Mouse (Mus musculus) cortical plate, adult 2 months (tissue): Measurements from ENCODE around the gene Nabp2.

Experiments used
- CTCF ChIP-seq: fragments of 200-500 bp; IDR thresholded peaks from 2 replicates; pipeline ENCODE4 v1.5.1; 2011; ENCODE audit warnings: mild to moderate bottlenecking, control low read depth, low read length; ENCODE audit not compliant: insufficient read depth; ENCODE audit errors: extremely low read depth
- POLR2A ChIP-seq: fragments of 200-500 bp; IDR thresholded peaks from 2 replicates; pipeline ENCODE4 v1.6.1; 2011; ENCODE audit warnings: mild to moderate bottlenecking, low read length, control low read depth; ENCODE audit not compliant: insufficient read depth; ENCODE audit errors: extremely low read depth

DNA sequence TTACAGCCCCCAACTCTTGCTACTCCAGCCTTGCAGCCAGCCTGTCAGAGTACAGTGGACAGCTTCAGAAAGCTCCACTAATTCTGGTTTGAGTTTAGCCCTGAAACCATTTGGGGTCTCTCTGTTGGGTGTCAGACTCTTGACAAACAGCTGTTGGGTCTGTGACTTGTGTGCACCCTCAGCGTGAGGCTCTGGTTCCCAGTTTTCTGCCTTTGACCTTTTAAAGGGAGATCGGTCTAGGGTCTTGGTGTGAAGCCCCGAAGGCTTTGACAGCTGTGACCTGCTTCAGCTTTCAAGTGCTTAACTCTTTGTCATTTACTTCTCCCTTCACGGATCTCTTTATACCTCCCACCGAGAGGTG is 49.0 kb upstream of the Nabp2 start:
- no peak for TF ChIP-seq CTCF
- TF ChIP-seq POLR2A, result no peak
